Mouse (Mus musculus): ENCODE measurements at regions not wholly inside any gene's neighbourhood (a gene's known extent, or its start where the extent isn't known, plus 50 kb on each side); places are given as distances from the start of the nearest gene placed in this dataset.

DNA sequence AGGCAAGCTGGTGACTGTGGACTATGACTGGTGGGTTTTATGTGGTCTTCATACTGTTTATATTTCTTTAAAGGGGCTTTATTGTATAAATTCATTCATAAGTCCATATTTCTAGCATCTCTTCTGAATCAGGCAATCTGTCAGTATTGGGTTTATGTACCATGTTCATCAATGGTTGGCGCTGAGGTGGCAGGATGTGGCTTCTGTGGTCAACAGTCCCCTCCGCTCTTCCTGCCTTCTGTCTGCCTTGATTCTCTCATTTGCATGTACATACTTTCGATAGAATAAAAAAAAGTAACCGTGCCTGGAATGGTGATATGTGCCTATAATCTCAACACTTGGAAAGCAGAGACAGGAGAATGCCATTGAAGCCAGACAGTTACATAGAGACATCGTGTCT lies 120.5 kb downstream of the Klf5 start:
- Histone ChIP-seq H3K9ac (ENCODE audit: low read depth, low read length) (no peak overlapping the region), H3K36me3 (ENCODE audit: control insufficient read depth, insufficient read depth, low read length) (no peaks in the 10 kb centered on the region), H3K4me2 (ENCODE audit: low read length) (no peak overlapping the region), H3K27me3 (replicated peaks; ENCODE audit: control insufficient read depth, insufficient read depth, low read length) (no peaks in the 10 kb centered on the region), H3K27ac (ENCODE audit: low read depth, low read length) (no peak overlapping the region), H3K4me3 (ENCODE audit: low read length) (no peak overlapping the region), H3K9me3 (ENCODE audit: control insufficient read depth, low read length) (no peaks in the 10 kb centered on the region), H3K4me1 (ENCODE audit: control insufficient read depth, insufficient read depth, low read depth, low read length) (no peaks in the 10 kb centered on the region)
- no peak for ATAC-seq
- WGBS: 93% methylated on average over 5 of the region's 5 CpGs

DNA sequence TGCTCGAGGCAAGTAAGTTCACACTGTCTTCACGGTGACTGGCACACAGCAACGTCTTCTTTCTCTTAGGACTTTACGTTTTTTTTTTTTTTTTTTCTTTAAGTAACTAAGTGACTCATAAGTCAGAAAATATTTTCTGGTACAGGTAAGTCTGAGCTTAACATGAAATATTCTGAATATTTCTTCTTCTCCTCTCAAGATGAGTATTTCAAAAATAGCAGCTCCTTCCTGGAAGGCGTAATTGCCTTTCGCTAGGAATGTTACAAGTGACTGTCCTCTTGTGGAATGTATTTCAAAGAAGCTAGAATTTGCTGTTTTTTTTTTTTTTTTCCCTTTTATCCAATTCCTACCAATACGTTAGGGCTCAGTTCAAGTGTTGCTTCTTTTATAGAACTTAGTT lies 124.8 kb downstream of the Klf5 start:
- no peak overlapping the region for H3K4me3 ChIP-seq (ENCODE audit: low read length)
- H3K9me3 ChIP-seq (ENCODE audit: control insufficient read depth, low read length): no peaks in the 10 kb centered on the region
- WGBS: 90% methylated on average over 7 of the region's 7 CpGs
- no peaks in the 10 kb centered on the region for H3K36me3 ChIP-seq (ENCODE audit: control insufficient read depth, insufficient read depth, low read length)
- H3K4me2 ChIP-seq (ENCODE audit: low read length): no peak overlapping the region
- no peaks in the 10 kb centered on the region for H3K4me1 ChIP-seq (ENCODE audit: control insufficient read depth, insufficient read depth, low read depth, low read length)
- ATAC-seq: no peak
- H3K9ac ChIP-seq (ENCODE audit: low read depth, low read length): no peak overlapping the region
- H3K27ac ChIP-seq (ENCODE audit: low read depth, low read length): no peak overlapping the region
- no peaks in the 10 kb centered on the region for H3K27me3 ChIP-seq (replicated peaks; ENCODE audit: control insufficient read depth, insufficient read depth, low read length)

DNA sequence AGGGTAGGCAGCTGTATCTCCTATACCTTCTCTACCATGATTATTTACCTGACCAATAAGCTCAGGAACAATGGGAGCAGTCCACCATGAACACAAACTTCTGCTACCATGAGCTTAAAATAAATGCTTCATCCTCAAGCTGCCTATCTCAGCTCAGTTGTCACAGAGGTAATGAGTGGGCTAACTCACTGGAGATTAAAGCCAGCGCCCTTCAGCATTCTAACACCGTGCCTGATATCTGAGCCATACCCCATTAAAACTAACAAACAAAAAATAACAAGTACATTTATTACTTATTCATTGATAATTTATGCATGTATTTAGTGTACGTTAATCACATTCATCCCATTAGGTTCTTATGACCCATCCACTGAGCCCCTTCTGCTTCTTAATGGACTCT lies 128.6 kb downstream of the Klf5 start:
- no peak overlapping the region for H3K4me2 ChIP-seq (ENCODE audit: low read length)
- 93% methylated on average over 3 of the region's 3 CpGs for WGBS
- no peak for ATAC-seq

DNA sequence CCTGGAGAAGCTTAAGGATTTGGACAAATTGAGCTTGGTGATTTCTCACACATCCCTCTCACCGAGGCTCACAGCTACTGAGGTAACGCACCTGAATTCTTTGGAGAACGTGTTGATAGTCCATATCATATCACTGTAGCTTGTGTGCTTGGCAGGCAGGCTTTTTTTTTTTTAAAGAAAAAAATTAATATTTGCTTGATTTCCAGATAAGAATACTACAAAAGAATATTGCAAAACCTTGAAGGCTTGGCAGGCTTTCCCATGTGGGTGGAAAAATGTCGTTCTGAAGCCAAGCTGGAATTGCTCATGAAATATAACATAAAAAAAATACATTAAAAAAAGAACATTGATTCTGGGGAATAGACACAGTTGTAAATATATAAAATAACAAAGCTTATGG lies 131.8 kb downstream of the Klf5 start:
- H3K4me2 ChIP-seq (ENCODE audit: low read length): no peak overlapping the region
- no peaks in the 10 kb centered on the region for H3K9me3 ChIP-seq (ENCODE audit: control insufficient read depth, low read length)
- no peak for ATAC-seq
- no peaks in the 10 kb centered on the region for H3K4me1 ChIP-seq (ENCODE audit: control insufficient read depth, insufficient read depth, low read depth, low read length)
- 89% methylated on average over 4 of the region's 4 CpGs for WGBS
- no peak overlapping the region for H3K4me3 ChIP-seq (ENCODE audit: low read length)
- no peak overlapping the region for H3K27ac ChIP-seq (ENCODE audit: low read depth, low read length)
- no peak overlapping the region for H3K9ac ChIP-seq (ENCODE audit: low read depth, low read length)
- H3K27me3 ChIP-seq (replicated peaks; ENCODE audit: control insufficient read depth, insufficient read depth, low read length): no peaks in the 10 kb centered on the region
- no peaks in the 10 kb centered on the region for H3K36me3 ChIP-seq (ENCODE audit: control insufficient read depth, insufficient read depth, low read length)

More for the DNA sequence above, 128.6 kb downstream of the Klf5 start:
- Histone ChIP-seq H3K4me3 (ENCODE audit: low read length) (no peak overlapping the region), H3K36me3 (ENCODE audit: control insufficient read depth, insufficient read depth, low read length) (no peaks in the 10 kb centered on the region), H3K4me1 (ENCODE audit: control insufficient read depth, insufficient read depth, low read depth, low read length) (no peaks in the 10 kb centered on the region), H3K9me3 (ENCODE audit: control insufficient read depth, low read length) (no peaks in the 10 kb centered on the region), H3K27me3 (replicated peaks; ENCODE audit: control insufficient read depth, insufficient read depth, low read length) (no peaks in the 10 kb centered on the region), H3K27ac (ENCODE audit: low read depth, low read length) (no peak overlapping the region), H3K9ac (ENCODE audit: low read depth, low read length) (no peak overlapping the region)

DNA sequence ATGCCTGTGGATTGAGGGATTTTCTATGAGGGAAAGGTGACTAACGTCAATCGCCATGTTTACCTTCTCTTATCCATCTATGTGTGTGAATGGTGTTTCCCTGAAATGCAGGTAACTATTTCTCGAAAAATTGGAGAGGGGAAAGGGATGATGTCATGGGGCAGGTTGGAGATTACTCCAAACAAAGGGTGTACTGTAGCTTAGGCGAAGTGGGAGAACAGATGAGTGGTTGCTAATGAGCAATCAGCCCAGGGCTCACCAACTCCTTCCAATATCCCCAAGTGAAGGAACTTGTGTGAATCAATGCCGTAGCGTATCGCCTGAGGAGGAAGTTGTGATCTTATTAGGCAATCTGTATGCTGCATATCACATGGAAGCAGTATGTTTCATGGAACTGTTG lies 133.2 kb downstream of the Klf5 start:
- Histone ChIP-seq H3K4me3 (ENCODE audit: low read length) (no peak overlapping the region), H3K9me3 (ENCODE audit: control insufficient read depth, low read length) (no peaks in the 10 kb centered on the region), H3K36me3 (ENCODE audit: control insufficient read depth, insufficient read depth, low read length) (no peaks in the 10 kb centered on the region), H3K4me1 (ENCODE audit: control insufficient read depth, insufficient read depth, low read depth, low read length) (no peaks in the 10 kb centered on the region), H3K4me2 (ENCODE audit: low read length) (no peak overlapping the region), H3K27ac (ENCODE audit: low read depth, low read length) (no peak overlapping the region), H3K27me3 (replicated peaks; ENCODE audit: control insufficient read depth, insufficient read depth, low read length) (no peaks in the 10 kb centered on the region), H3K9ac (ENCODE audit: low read depth, low read length) (no peak overlapping the region)
- WGBS: 96% methylated on average over 7 of the region's 7 CpGs
- ATAC-seq: no peak

DNA sequence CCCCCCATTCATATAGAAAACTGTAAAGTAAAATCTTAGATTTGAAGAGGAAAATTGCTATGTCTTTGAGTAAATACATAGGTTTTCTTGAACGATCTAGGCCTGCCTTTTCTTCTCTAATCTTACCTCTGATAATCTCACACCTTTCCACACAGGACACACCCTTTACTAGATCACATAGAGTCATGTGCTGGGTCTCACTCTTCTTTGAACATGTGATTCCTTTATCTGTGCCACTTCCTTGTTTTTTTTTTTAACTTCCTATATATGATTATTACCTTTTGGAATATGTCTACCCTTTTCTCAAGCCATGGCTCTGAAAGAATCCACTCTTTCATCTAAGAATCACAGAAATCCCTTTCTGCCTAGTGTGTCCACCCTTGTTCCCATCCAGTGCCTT lies 136.2 kb downstream of the Klf5 start:
- no peaks in the 10 kb centered on the region for H3K9me3 ChIP-seq (ENCODE audit: control insufficient read depth, low read length)
- no peak overlapping the region for H3K4me3 ChIP-seq (ENCODE audit: low read length)
- H3K36me3 ChIP-seq (ENCODE audit: control insufficient read depth, insufficient read depth, low read length): no peaks in the 10 kb centered on the region
- no peak overlapping the region for H3K27ac ChIP-seq (ENCODE audit: low read depth, low read length)
- H3K9ac ChIP-seq (ENCODE audit: low read depth, low read length): no peak overlapping the region
- H3K4me1 ChIP-seq (ENCODE audit: control insufficient read depth, insufficient read depth, low read depth, low read length): no peaks in the 10 kb centered on the region
- ATAC-seq: no peak
- H3K27me3 ChIP-seq (replicated peaks; ENCODE audit: control insufficient read depth, insufficient read depth, low read length): no peaks in the 10 kb centered on the region
- no peak overlapping the region for H3K4me2 ChIP-seq (ENCODE audit: low read length)
- 95% methylated on average over 1 of the region's 1 CpGs for WGBS

DNA sequence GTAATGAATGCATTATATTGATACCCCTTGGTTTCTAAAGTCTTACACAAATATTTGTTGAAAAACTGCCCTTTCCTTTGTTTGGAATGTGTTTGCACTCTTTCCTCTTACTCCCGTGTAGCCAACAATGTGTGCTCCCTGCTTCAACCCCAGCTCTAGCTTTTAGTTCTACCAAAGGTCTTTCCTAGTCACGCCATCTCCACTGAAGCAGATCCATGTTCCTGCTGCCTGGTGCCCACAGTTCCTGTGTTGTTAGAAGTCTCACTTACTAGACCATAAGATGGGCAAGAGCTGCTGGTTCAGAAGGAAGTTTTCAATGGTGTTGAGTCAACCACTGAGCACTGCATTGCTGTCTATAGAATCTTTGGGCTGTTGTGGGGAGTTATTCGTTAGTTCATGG lies 137.0 kb downstream of the Klf5 start:
- H3K27me3 ChIP-seq (replicated peaks; ENCODE audit: control insufficient read depth, insufficient read depth, low read length): no peaks in the 10 kb centered on the region
- H3K27ac ChIP-seq (ENCODE audit: low read depth, low read length): no peak overlapping the region
- H3K4me2 ChIP-seq (ENCODE audit: low read length): no peak overlapping the region
- no peaks in the 10 kb centered on the region for H3K36me3 ChIP-seq (ENCODE audit: control insufficient read depth, insufficient read depth, low read length)
- no peaks in the 10 kb centered on the region for H3K4me1 ChIP-seq (ENCODE audit: control insufficient read depth, insufficient read depth, low read depth, low read length)
- H3K4me3 ChIP-seq (ENCODE audit: low read length): no peak overlapping the region
- 86% methylated on average over 3 of the region's 3 CpGs for WGBS
- no peak overlapping the region for H3K9ac ChIP-seq (ENCODE audit: low read depth, low read length)
- ATAC-seq: no peak
- no peaks in the 10 kb centered on the region for H3K9me3 ChIP-seq (ENCODE audit: control insufficient read depth, low read length)

DNA sequence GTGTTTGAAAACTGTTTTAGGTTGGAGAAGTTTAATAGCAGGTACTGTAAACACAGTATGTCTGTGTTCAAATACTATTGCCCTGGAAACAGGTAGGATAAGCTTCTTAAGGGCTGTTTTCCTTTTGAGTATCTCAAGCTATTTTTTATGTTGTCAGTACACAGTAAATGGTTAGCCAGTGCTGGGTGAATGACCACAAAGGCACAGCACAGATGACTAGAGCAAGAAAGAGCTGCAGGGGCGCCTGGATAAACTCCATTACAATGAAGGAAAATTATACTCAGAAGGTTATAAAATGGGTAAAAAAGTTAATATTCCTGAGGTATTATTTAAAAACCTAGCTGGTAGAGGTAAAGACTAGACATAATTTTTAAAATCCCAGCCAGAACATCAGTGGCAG lies 137.6 kb downstream of the Klf5 start:
- H3K27ac ChIP-seq (ENCODE audit: low read depth, low read length): no peak overlapping the region
- no peaks in the 10 kb centered on the region for H3K9me3 ChIP-seq (ENCODE audit: control insufficient read depth, low read length)
- H3K9ac ChIP-seq (ENCODE audit: low read depth, low read length): no peak overlapping the region
- 81% methylated on average over 1 of the region's 1 CpGs for WGBS
- H3K36me3 ChIP-seq (ENCODE audit: control insufficient read depth, insufficient read depth, low read length): no peaks in the 10 kb centered on the region
- no peak overlapping the region for H3K4me2 ChIP-seq (ENCODE audit: low read length)
- H3K27me3 ChIP-seq (replicated peaks; ENCODE audit: control insufficient read depth, insufficient read depth, low read length): no peaks in the 10 kb centered on the region
- H3K4me1 ChIP-seq (ENCODE audit: control insufficient read depth, insufficient read depth, low read depth, low read length): no peaks in the 10 kb centered on the region
- ATAC-seq: no peak
- H3K4me3 ChIP-seq (ENCODE audit: low read length): no peak overlapping the region

DNA sequence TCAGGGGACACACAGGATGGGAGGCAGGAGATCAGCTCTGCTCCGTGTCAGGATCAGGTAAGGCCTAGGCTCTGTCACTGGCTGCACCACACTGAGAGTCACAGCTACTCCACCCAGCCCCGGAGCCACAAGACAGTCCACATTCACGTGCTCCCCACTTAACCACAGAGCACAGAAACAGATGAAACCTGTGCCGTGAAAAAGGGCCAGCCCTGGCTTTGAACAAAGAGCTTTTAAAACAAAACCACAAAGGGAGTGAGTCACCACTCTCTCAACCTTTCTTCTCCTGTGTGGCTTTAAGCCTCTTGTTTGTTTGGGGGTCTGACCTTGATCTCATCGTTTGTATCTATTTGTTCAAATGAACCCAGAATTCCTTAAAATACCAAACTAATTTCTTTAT lies 150.6 kb downstream of the Klf5 start:
- H3K27ac ChIP-seq (ENCODE audit: low read depth, low read length): no peak overlapping the region
- no peaks in the 10 kb centered on the region for H3K4me1 ChIP-seq (ENCODE audit: control insufficient read depth, insufficient read depth, low read depth, low read length)
- no peak for ATAC-seq
- no peak overlapping the region for H3K4me3 ChIP-seq (ENCODE audit: low read length)
- WGBS: 61% methylated on average over 5 of the region's 5 CpGs
- H3K9ac ChIP-seq (ENCODE audit: low read depth, low read length): no peak overlapping the region
- no peak overlapping the region for H3K4me2 ChIP-seq (ENCODE audit: low read length)
- no peaks in the 10 kb centered on the region for H3K27me3 ChIP-seq (replicated peaks; ENCODE audit: control insufficient read depth, insufficient read depth, low read length)
- no peaks in the 10 kb centered on the region for H3K36me3 ChIP-seq (ENCODE audit: control insufficient read depth, insufficient read depth, low read length)
- H3K9me3 ChIP-seq (ENCODE audit: control insufficient read depth, low read length): no peaks in the 10 kb centered on the region

DNA sequence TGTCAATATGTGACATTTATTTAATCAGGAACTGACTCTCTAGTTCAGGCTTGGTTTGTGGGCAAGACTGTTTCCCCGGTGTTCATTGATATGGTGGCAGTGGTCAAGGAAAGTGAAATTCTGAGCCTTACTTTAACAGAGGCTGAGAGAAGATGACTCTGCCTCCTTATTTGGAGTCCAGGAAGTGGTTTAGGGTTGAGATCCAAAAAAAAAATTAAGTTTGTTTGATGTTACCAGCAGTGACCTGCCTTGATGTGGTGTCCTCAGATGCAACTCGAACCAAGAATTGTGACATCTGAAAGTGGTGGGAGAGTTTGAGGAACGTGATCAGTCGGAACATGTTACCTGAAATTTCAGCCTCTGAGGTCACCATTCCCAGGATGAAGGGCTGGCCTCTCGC lies 151.4 kb downstream of the Klf5 start:
- H3K4me1 ChIP-seq (ENCODE audit: control insufficient read depth, insufficient read depth, low read depth, low read length): no peaks in the 10 kb centered on the region
- no peak overlapping the region for H3K27ac ChIP-seq (ENCODE audit: low read depth, low read length)
- no peak overlapping the region for H3K4me3 ChIP-seq (ENCODE audit: low read length)
- no peaks in the 10 kb centered on the region for H3K36me3 ChIP-seq (ENCODE audit: control insufficient read depth, insufficient read depth, low read length)
- no peaks in the 10 kb centered on the region for H3K9me3 ChIP-seq (ENCODE audit: control insufficient read depth, low read length)
- H3K9ac ChIP-seq (ENCODE audit: low read depth, low read length): no peak overlapping the region
- no peaks in the 10 kb centered on the region for H3K27me3 ChIP-seq (replicated peaks; ENCODE audit: control insufficient read depth, insufficient read depth, low read length)
- ATAC-seq: no peak
- 93% methylated on average over 5 of the region's 5 CpGs for WGBS
- H3K4me2 ChIP-seq (ENCODE audit: low read length): no peak overlapping the region
